Mouse (Mus musculus) limb, embryonic 14.5 days (tissue): ENCODE measurements around the gene Msrb1. TPM values are rescaled to one million over a fixed set of nuclear protein-coding genes. Genes with fewer than 3 reads are reported as not detected.

Experiments used
- ATAC-seq: fragments of 200-750 bp; cut with Nextera tagmentation; 2 replicates; pipeline ENCODE4 v1.8.0; 2017; ENCODE audit warnings: low read depth, moderate number of reproducible peaks, moderate TSS enrichment; ENCODE audit not compliant: low FRiP score
- DNase-seq: peaks from one replicate; pipeline ENCODE4 v3.0.0-alpha.2; 2015; ENCODE audit warnings: low spot score
- H3K27ac ChIP-seq: fragments of 300-500 bp; sonication (generic); replicated peaks from 2 replicates; pipeline ENCODE4 v1.5.1; 2014; ENCODE audit warnings: low read depth, mild to moderate bottlenecking, low read length, moderate library complexity, mixed read lengths
- H3K27me3 ChIP-seq: fragments of 300-500 bp; sonication (generic); 2 replicates; pipeline ENCODE4 v1.6.1; 2014; ENCODE audit warnings: low read length, mixed read lengths; ENCODE audit not compliant: control insufficient read depth, insufficient read depth
- H3K36me3 ChIP-seq: fragments of 300-500 bp; sonication (generic); 2 replicates; pipeline ENCODE4 v1.6.1; 2014; ENCODE audit warnings: mild to moderate bottlenecking, low read length, moderate library complexity, mixed read lengths; ENCODE audit not compliant: control insufficient read depth, insufficient read depth
- H3K4me1 ChIP-seq: fragments of 300-500 bp; sonication (generic); 2 replicates; pipeline ENCODE4 v1.6.1; 2014; ENCODE audit warnings: antibody characterized with exemption, low read length, mixed read lengths; ENCODE audit not compliant: control insufficient read depth, insufficient read depth
- H3K4me2 ChIP-seq: fragments of 300-500 bp; sonication (generic); replicated peaks from 2 replicates; pipeline ENCODE4 v1.6.1; 2014; ENCODE audit warnings: low read depth, mild to moderate bottlenecking, low read length, moderate library complexity; ENCODE audit not compliant: severe bottlenecking
- H3K4me3 ChIP-seq: fragments of 300-500 bp; sonication (generic); replicated peaks from 2 replicates; pipeline ENCODE4 v1.5.1; 2014; ENCODE audit warnings: low read length
- H3K9ac ChIP-seq: fragments of 300-500 bp; sonication (generic); 2 replicates; pipeline ENCODE4 v1.6.1; 2014; ENCODE audit warnings: mild to moderate bottlenecking, low read depth, low read length, moderate library complexity; ENCODE audit not compliant: severe bottlenecking
- H3K9me3 ChIP-seq: fragments of 300-500 bp; sonication (generic); 2 replicates; pipeline ENCODE4 v1.6.1; 2016; ENCODE audit warnings: low read length; ENCODE audit not compliant: control insufficient read depth
- POLR2A ChIP-seq: fragments of 200-500 bp; IDR thresholded peaks from 2 replicates; pipeline ENCODE4 v1.8.0; 2012; ENCODE audit warnings: inconsistent platforms, mild to moderate bottlenecking, moderate library complexity, borderline replicate concordance; ENCODE audit not compliant: insufficient read depth, insufficient read length; ENCODE audit errors: extremely low read depth
- WGBS: fragments of 180-500 bp; shearing (Covaris S2); extraction: QIAGEN DNeasy Blood & Tissue Kit; methylation state at CpG from one replicate; pipeline ENCODE4 v1.1.7; 2014; 5-methylcytosine and 5-hydroxymethylcytosine counted together
- polyA plus RNA-seq, 2 experiments: library from polyadenylated mRNA; depleted of rRNA in 1 of 2; stranded (reverse) in 1 of 2; unstranded in 1 of 2; fragments of >200 nt; fragmentation: Nextera tagmentation in 1 of 2; extraction: Ambion mirVana in 1 of 2; gene quantifications; 2 replicates each; pipeline versions ENCODE4 v1.2.1 to v1.2.3; 2012 to 2014

Msrb1 gene
- polyA plus RNA-seq, 2 experiments, result 29.9 to 44.1 TPM

- no peak for DNase-seq
- no peak for ATAC-seq
- Histone ChIP-seq H3K4me2 (no peak overlapping the region), H3K4me1 (peaks cover 12% of the 10 kb centered on the region; the same call in 1 of the 2 replicates), H3K27ac (no peak overlapping the region), H3K9ac (no peak overlapping the region), H3K36me3 (no peaks in the 10 kb centered on the region), H3K4me3 (no peak overlapping the region), H3K27me3 (no peaks in the 10 kb centered on the region), H3K9me3 (no peaks in the 10 kb centered on the region)
- no peak for TF ChIP-seq POLR2A
- WGBS, result 48% methylated on average over 22 of the region's 22 CpGs
These were observed 28.8 kb downstream of the Msrb1 start for GRCm38 (mm10) chr17:24765016-24765905.

GRCm38 (mm10) chr17:24766266-24766875 is 29.9 kb downstream of the Msrb1 start:
- Histone ChIP-seq H3K9ac (no peak overlapping the region), H3K36me3 (no peaks in the 10 kb centered on the region), H3K27ac (no peak overlapping the region), H3K27me3 (no peaks in the 10 kb centered on the region), H3K9me3 (no peaks in the 10 kb centered on the region), H3K4me1 (peaks cover 12% of the 10 kb centered on the region; the same call in 1 of the 2 replicates), H3K4me3 (no peak overlapping the region), H3K4me2 (no peak overlapping the region)
- 33% methylated on average over 12 of the region's 12 CpGs for WGBS
- TF ChIP-seq POLR2A, result no peak
- no peak for DNase-seq
- no peak for ATAC-seq

GRCm38 (mm10) chr17:24769146-24769545 is 32.7 kb downstream of the Msrb1 start:
- H3K27me3 ChIP-seq, result no peaks in the 10 kb centered on the region
- H3K9ac ChIP-seq, result no peak overlapping the region
- H3K27ac ChIP-seq, result no peak overlapping the region
- no peak for TF ChIP-seq POLR2A
- H3K4me2 ChIP-seq, result no peak overlapping the region
- H3K9me3 ChIP-seq, result no peaks in the 10 kb centered on the region
- WGBS, result 34% methylated on average over 3 of the region's 3 CpGs
- no peak overlapping the region for H3K4me3 ChIP-seq
- DNase-seq (no peak), ATAC-seq (no peak)
- no peaks in the 10 kb centered on the region for H3K36me3 ChIP-seq
- H3K4me1 ChIP-seq, result peaks cover 4% of the 10 kb centered on the region; the same call in 1 of the 2 replicates

GRCm38 (mm10) chr17:24773241-24773640 is 36.8 kb downstream of the Msrb1 start:
- H3K27ac ChIP-seq, result no peak overlapping the region
- H3K4me2 ChIP-seq, result no peak overlapping the region
- WGBS, result 80% methylated on average over 5 of the region's 5 CpGs
- H3K9me3 ChIP-seq, result no peaks in the 10 kb centered on the region
- no peaks in the 10 kb centered on the region for H3K36me3 ChIP-seq
- no peaks in the 10 kb centered on the region for H3K27me3 ChIP-seq
- no peak overlapping the region for H3K4me3 ChIP-seq
- no peak for TF ChIP-seq POLR2A
- H3K9ac ChIP-seq, result no peak overlapping the region
- ATAC-seq (no peak), DNase-seq (no peak)
- 0 out of 2 replicates have a peak, but pooled peaks cover 4% of the 10 kb centered on the region for H3K4me1 ChIP-seq

GRCm38 (mm10) chr17:24775173-24775572 is 38.7 kb downstream of the Msrb1 start:
- ATAC-seq, result no peak

More at GRCm38 (mm10) chr17:24775173-24775572, 38.7 kb downstream of the Msrb1 start:
- H3K9me3 ChIP-seq, result no peaks in the 10 kb centered on the region
- H3K27me3 ChIP-seq, result no peaks in the 10 kb centered on the region
- no peak for DNase-seq
- TF ChIP-seq POLR2A, result no peak
- no peak overlapping the region for H3K9ac ChIP-seq
- WGBS, result 86% methylated on average over 8 of the region's 8 CpGs
- H3K4me3 ChIP-seq, result no peak overlapping the region
- H3K27ac ChIP-seq, result no peak overlapping the region
- H3K36me3 ChIP-seq, result no peaks in the 10 kb centered on the region
- no peak overlapping the region for H3K4me2 ChIP-seq
- H3K4me1 ChIP-seq, result no peaks in the 10 kb centered on the region
